Mouse (Mus musculus) kidney, postnatal 0 days (tissue): ENCODE results near the gene Zfp607b. TPM values are rescaled to one million over a fixed set of nuclear protein-coding genes. Genes with fewer than 3 reads are reported as not detected.
A peak's percentile ranks its signal among the peaks of the same experiment; 100 is the strongest.

Source experiments
- ATAC-seq: fragments of 200-750 bp; cut with Nextera tagmentation; replicated peaks from 2 replicates; pipeline ENCODE4 v1.8.0; 2017; ENCODE audit warnings: low read depth, moderate number of reproducible peaks, moderate TSS enrichment, moderate library complexity; ENCODE audit not compliant: low FRiP score
- DNase-seq: peaks from one replicate; pipeline ENCODE4 v3.0.0-alpha.2; 2016; ENCODE audit warnings: low spot score
- H3K27ac ChIP-seq: fragments of 300-500 bp; sonication (generic); 2 replicates; pipeline ENCODE4 v1.5.1; 2014; ENCODE audit warnings: mild to moderate bottlenecking
- H3K27me3 ChIP-seq: fragments of 300-500 bp; sonication (generic); 2 replicates; pipeline ENCODE4 v1.6.1; 2014; ENCODE audit warnings: low read length, mixed read lengths; ENCODE audit not compliant: insufficient read depth
- H3K36me3 ChIP-seq: fragments of 300-500 bp; sonication (generic); 2 replicates; pipeline ENCODE4 v1.6.1; 2014; ENCODE audit warnings: low read length, mixed read lengths; ENCODE audit not compliant: insufficient read depth
- H3K4me1 ChIP-seq: fragments of 300-500 bp; sonication (generic); replicated peaks from 2 replicates; pipeline ENCODE4 v1.6.1; 2014; ENCODE audit warnings: antibody characterized with exemption, low read length, mixed read lengths; ENCODE audit not compliant: insufficient read depth
- H3K4me2 ChIP-seq: fragments of 300-500 bp; sonication (generic); 2 replicates; pipeline ENCODE4 v1.6.1; 2014; ENCODE audit warnings: mild to moderate bottlenecking, low read length, moderate library complexity, mixed read lengths
- H3K4me3 ChIP-seq: fragments of 300-500 bp; sonication (generic); replicated peaks from 2 replicates; pipeline ENCODE4 v1.5.1; 2014; ENCODE audit warnings: low read depth, low read length
- H3K9ac ChIP-seq: fragments of 300-500 bp; sonication (generic); 2 replicates; pipeline ENCODE4 v1.6.1; 2014; ENCODE audit warnings: low read depth, low read length
- H3K9me3 ChIP-seq: fragments of 300-500 bp; sonication (generic); replicated peaks from 2 replicates; pipeline ENCODE4 v1.6.1; 2016; ENCODE audit warnings: low read length, inconsistent platforms, mixed read lengths
- CTCF ChIP-seq: IDR thresholded peaks from 2 replicates; pipeline ENCODE4 v1.5.1; 2016; ENCODE audit warnings: antibody characterized with exemption, low read depth, mild to moderate bottlenecking, moderate library complexity
- WGBS: fragments of 180-500 bp; shearing (Covaris S2); extraction: QIAGEN DNeasy Blood & Tissue Kit; methylation state at CpG from one replicate; pipeline ENCODE4 v1.1.7; 2014; 5-methylcytosine and 5-hydroxymethylcytosine counted together
- polyA plus RNA-seq: library from polyadenylated mRNA; unstranded; fragments of >200 nt; fragmentation: Nextera tagmentation; extraction: Ambion mirVana; gene quantifications from 2 replicates; pipeline ENCODE4 v1.2.1, GENCODE M21; 2015

The Zfp607b gene
- polyA plus RNA-seq, 1 experiment from 2014 or later, result 3.2 TPM

DNA sequence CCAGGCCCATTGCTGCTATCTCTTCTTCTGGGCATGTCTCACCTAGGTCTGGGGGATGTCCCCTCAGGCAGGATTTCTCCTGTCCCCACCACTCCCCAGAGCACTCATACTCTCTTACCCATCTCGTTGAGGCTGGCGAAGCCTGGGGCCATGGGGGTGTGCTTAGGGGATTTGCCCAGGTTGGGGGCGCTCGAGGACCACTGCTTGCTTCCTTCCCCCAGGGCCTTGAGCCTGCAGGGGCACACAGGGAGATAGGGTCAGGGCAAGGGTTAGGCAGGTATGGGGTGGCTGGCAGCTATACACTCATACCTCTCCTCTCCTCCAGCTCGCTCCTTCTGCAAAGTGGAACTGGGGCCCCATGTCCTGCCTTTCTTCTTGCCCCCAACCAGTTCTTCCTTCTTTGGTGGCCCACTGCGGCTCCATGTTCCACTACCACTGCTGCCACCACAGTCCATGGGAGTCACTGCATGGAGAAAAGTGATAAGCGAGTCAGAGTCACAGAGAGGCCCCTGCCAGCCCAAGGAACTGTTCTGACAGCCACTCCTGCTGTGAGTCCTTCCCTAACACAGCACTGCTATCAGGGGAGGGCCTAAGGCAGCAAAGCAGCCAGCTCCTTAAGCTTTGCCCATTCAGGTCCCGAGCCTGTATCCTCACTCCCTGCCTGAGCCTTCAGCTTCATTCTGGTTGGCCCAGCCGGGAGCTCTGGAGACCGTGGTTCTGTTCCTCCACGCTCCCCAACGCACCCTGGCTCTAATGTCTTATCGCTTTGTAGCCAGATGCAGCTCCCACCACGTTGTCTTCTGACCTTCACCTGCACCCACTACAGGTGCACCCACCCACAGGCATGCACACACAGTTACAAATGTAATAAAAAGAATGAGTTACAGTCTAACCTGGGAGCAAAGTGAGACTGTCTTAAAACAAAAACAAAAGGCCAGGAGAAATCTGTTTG is 30.2 kb upstream of the Zfp607b start:
- 71% methylated on average over 14 of the region's 14 CpGs for WGBS
- peaks cover 14% of the 10 kb centered on the region for H3K27me3 ChIP-seq
- TF ChIP-seq CTCF, result no peak

DNA sequence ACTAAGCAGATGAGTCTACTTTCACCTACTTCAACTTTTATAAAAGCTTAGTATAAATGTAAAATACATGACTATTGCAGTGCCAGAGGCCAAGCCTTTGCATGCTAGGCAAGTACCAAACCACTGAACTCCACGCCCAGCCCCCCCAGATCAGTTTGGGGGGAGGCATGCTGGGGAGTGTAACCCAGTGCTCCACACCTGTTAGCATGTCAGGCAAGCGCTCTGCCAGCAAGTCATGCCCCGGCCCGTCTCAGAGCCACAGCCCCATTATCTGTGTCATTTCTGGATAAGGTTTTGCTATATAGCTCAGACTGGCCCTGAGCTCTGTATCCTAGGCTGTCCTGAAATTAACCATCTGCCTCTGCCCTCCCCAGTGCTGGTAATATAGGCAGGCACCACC is 27.1 kb upstream of the Zfp607b start:
- no peak for TF ChIP-seq CTCF
- DNase-seq (no peak), ATAC-seq (no peak)
- no peak overlapping the region for H3K4me2 ChIP-seq
- 87% methylated on average over 4 of the region's 4 CpGs for WGBS
- no peaks in the 10 kb centered on the region for H3K27me3 ChIP-seq
- H3K4me1 ChIP-seq, result no peaks in the 10 kb centered on the region
- peaks cover 18% of the 10 kb centered on the region for H3K36me3 ChIP-seq
- no peak overlapping the region for H3K9ac ChIP-seq
- H3K9me3 ChIP-seq, result no peaks in the 10 kb centered on the region
- no peak overlapping the region for H3K4me3 ChIP-seq
- H3K27ac ChIP-seq, result no peak overlapping the region

More for the DNA sequence above, 30.2 kb upstream of the Zfp607b start:
- no peak overlapping the region for H3K9ac ChIP-seq
- no peak overlapping the region for H3K4me2 ChIP-seq
- peaks cover 23% of the 10 kb centered on the region for H3K36me3 ChIP-seq
- ATAC-seq, result no peak
- no peaks in the 10 kb centered on the region for H3K9me3 ChIP-seq
- DNase-seq, result no peak
- no peak overlapping the region for H3K27ac ChIP-seq
- no peaks in the 10 kb centered on the region for H3K4me1 ChIP-seq
- no peak overlapping the region for H3K4me3 ChIP-seq

DNA sequence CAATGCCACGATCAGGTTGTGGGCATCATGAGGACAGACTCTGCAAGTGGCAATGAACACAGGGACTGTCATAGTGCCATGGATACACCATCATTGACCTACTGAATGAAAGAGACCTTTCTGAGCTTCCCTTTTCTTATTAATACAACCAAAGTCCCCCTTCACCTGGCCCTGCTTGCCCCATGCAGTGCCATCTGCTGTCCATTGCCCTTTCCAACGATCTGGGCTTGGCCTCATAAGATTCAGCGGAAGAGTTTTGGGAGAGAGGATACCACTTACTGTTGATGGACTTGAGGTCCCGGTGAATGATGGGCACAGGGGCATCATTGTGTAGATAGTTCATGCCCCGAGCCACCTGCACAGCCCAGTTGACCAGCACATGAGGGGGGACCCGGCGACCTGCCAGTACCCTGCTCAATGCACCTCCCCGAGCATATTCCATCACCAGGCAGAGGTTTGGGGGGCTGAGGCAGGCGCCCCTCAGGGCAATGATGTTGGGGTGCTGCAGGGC is 16.0 kb upstream of the Zfp607b start:
- Histone ChIP-seq H3K27ac (no peak overlapping the region), H3K4me2 (peak overlapping the region; percentile 100), H3K4me3 (peak overlapping the region; percentile 94), H3K36me3 (0 out of 2 replicates have a peak, but pooled peaks cover 5% of the 10 kb centered on the region), H3K27me3 (no peaks in the 10 kb centered on the region), H3K4me1 (peaks cover 11% of the 10 kb centered on the region; the same call in 1 of the 2 replicates), H3K9ac (peak overlapping the region; percentile 82), H3K9me3 (no peaks in the 10 kb centered on the region)
- WGBS, result 53% methylated on average over 9 of the region's 9 CpGs
- ATAC-seq, result no peak
- peak; percentile 38; the same call in 1 of the 2 replicates for TF ChIP-seq CTCF
- no peak for DNase-seq

DNA sequence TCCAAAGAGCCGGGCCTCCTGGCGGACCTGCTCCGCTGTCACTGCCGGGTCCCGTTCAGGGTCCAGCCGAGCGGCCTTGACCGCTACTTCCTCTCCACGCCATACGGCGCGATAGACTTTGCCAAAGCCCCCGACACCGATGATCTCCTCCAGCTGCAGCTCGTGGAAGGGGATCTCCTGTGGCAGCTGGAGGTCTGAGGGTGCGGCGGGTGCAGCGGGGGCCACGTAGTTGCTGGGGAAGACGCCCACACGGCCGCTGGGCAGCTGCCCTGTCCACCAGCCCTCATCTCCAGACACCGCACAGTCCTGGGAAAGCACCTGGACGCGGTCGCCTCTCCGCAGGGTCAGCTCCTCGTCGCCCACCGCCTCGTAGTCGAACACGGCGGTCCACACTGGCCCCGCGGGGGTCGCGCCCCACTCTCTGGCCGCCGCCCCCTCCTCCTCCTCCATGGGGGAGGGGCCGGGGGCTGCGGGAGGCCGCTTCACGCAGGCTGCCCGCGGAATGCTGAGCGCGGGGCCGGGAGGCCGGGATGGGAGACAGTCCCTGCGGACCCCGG is 15.5 kb upstream of the Zfp607b start:
- Histone ChIP-seq H3K27me3 (no peaks in the 10 kb centered on the region), H3K4me2 (peak overlapping the region; percentile 100), H3K9me3 (no peaks in the 10 kb centered on the region), H3K4me1 (peaks cover 11% of the 10 kb centered on the region; the same call in 1 of the 2 replicates), H3K27ac (no peak overlapping the region), H3K4me3 (peak overlapping the region; percentile 94), H3K36me3 (no peaks in the 10 kb centered on the region), H3K9ac (peak overlapping the region; percentile 82)
- 0% methylated on average over 50 of the region's 52 CpGs for WGBS
- DNase-seq, result peak; percentile 36
- TF ChIP-seq CTCF, result no peak
- ATAC-seq, result peak; percentile 40; the same call in 1 of the 2 replicates

DNA sequence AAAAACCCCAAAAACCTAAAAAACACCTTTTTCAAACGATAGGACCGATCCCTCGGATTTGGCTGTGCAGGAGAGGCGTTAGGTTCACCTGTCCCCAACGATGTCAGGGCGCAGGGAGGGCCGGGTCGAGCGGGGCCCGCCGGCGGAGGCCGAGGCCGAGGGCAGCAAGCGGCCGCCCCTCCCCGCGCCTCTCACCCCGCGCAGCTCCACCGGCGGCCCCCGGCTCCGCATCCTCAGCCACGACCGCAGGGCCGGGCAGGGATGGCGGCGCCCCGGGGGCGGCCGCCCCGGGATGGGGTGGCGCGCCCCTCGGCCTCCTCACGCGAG is 15.0 kb upstream of the Zfp607b start:
- WGBS, result 1% methylated on average over 38 of the region's 38 CpGs

DNA sequence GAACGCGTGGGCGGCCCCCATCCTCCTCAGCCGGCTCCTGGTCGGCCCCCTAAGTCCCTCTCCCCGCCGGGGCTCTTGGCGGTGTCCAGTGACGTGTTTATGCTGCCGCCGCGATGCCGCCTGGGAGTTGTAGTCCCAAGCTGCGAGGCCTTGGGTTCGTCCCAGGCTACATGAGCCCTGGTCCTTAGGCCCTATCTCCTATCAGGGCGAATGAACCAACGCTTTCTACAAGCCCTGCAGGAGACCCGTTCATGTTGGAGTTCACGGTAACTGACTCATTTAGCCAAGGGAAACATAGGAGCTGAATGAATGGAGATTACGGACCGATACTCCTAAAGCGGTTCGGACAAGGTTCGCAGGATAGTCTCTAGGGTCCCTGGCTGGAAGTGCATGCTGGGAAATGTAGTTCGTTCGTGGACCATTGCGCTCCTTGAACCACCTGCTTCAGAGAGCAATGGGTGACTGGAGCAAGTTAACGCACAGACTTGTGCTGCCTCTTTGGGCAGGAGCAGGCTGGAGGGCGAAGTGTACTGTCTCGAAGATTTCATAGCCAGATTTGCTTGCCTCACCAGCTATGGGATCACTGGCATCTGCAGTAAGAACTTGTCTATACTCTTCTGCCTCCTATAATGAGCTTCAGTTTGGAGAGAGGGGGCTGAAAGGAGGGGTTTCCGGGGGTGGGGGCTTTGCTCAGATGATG is 14.5 kb upstream of the Zfp607b start, which contains the start of gene Map3k10:
Map3k10 (minus strand) TSS at position 77 of the 700 bp plus-strand sequence.
- peak within 1 kb of the TSS; percentile 100 for H3K4me2 ChIP-seq
- no peak for TF ChIP-seq CTCF
- peak; percentile 96 for DNase-seq
- WGBS, result under 1% methylated on average over 30 of the region's 31 CpGs
- H3K27ac ChIP-seq, result peak within 1 kb of the TSS; percentile 89
- no peaks in the 10 kb centered on the region for H3K9me3 ChIP-seq
- peak within 1 kb of the TSS; percentile 82 for H3K9ac ChIP-seq
- H3K4me1 ChIP-seq, result peaks cover 11% of the 10 kb centered on the region; the same call in 1 of the 2 replicates
- no peaks in the 10 kb centered on the region for H3K36me3 ChIP-seq
- H3K4me3 ChIP-seq, result peak within 1 kb of the TSS; percentile 94
- ATAC-seq, result peak; percentile 92
- H3K27me3 ChIP-seq, result no peaks in the 10 kb centered on the region

More for the DNA sequence above, 15.0 kb upstream of the Zfp607b start:
- Histone ChIP-seq H3K4me2 (peak overlapping the region; percentile 100), H3K27me3 (no peaks in the 10 kb centered on the region), H3K4me3 (peak overlapping the region; percentile 94), H3K36me3 (no peaks in the 10 kb centered on the region), H3K9me3 (no peaks in the 10 kb centered on the region), H3K9ac (peak overlapping the region; percentile 82), H3K27ac (peak overlapping the region; percentile 89; the same call in 1 of the 2 replicates), H3K4me1 (peaks cover 11% of the 10 kb centered on the region; the same call in 1 of the 2 replicates)
- TF ChIP-seq CTCF, result no peak
- ATAC-seq (no peak), DNase-seq (no peak)
